Mouse (Mus musculus) embryonic fibroblast, embryonic 13.5 days (primary cell): Measurements from ENCODE around the gene Wdr5.

Experiments
- CTCF ChIP-seq: IDR thresholded peaks from 2 replicates; pipeline ENCODE4 v1.5.1; 2011; ENCODE audit warnings: mild to moderate bottlenecking, control low read depth, low read length, moderate library complexity, borderline replicate concordance; ENCODE audit not compliant: insufficient read depth
- POLR2A ChIP-seq: IDR thresholded peaks from 2 replicates; pipeline ENCODE4 v1.6.1; 2011; ENCODE audit warnings: low read depth, mild to moderate bottlenecking, control low read depth, low read length, moderate library complexity

DNA sequence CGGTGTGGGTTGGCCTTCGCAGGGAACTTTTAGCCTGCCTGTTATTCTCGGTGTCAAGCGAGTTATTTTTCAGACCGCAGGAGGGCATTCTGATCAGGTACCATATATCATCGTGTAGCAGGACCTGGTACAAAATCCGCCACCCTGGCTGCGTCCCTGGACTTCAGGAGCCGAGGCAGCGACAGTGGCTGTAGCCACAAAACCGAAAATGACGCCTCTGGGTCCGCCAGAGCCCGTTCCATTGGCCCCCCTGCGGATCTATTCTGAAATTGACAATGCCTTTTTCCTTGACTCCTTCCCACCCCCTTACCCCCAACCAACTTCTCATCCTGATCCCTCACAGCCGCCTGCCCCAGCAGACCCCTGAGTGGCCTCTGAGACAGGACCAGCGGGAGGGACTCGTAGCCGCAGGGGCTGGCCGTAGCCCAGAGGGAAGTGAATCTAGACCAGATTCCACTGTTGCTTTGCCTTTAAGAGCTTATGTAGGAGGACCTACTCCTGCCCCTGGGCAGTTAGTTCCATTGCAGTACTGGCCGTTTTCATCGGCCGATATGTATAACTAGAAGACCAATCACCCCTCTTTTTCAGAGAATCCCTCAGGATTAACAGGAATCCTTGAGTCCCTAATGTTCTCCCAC, 18.4 kb upstream of the Wdr5 start:
- TF ChIP-seq CTCF (no peak), POLR2A (no peak)
